Comparison of ENCODE assay signal across 11 mouse cellular contexts in genomic region chr13:102877154-102877553, GRCm38 (mm10).
DNase-seq lines count a peak whose midpoint lies in the region; ATAC-seq and TF ChIP-seq lines count a peak whose summit lies in the region.
"Had no signal": no experiment of that assay in that cellular context is flagged by ENCODE, and none has a peak within 500 bp of the region (broad histone marks: within the 10 kb centered on the region; RNA-seq: fewer than 3 reads in every experiment).

No protein-coding gene starts in this region.

- no peak overlapping the region for H3K4me2 ChIP-seq in heart, postnatal 0 days (ENCODE audit: low read depth, low read length)
- no peak overlapping the region for H3K4me2 ChIP-seq in liver, embryonic 15.5 days

- H3K27me3 ChIP-seq in heart, postnatal 0 days (ENCODE audit: control insufficient read depth, insufficient read depth, low read length) = no peaks in the 10 kb centered on the region
- H3K27me3 ChIP-seq in liver, embryonic 15.5 days = no peaks in the 10 kb centered on the region
- H3K27me3 ChIP-seq in hindbrain, embryonic 10.5 days (ENCODE audit: insufficient read depth, poor library complexity, severe bottlenecking) = no peaks in the 10 kb centered on the region

- H3K4me1 ChIP-seq in heart, postnatal 0 days (ENCODE audit: control insufficient read depth, insufficient read depth) = peaks cover 41% of the 10 kb centered on the region
- H3K4me1 ChIP-seq in liver, embryonic 15.5 days (replicated peaks) = peaks cover 11% of the 10 kb centered on the region; the same call in 1 of the 2 replicates
- peaks cover 52% of the 10 kb centered on the region for H3K4me1 ChIP-seq in hindbrain, embryonic 10.5 days (replicated peaks)

- WGBS in heart, postnatal 0 days = 69% methylated on average over 8 of the region's 8 CpGs
- WGBS in liver, embryonic 15.5 days (ENCODE audit: insufficient replicate concordance) = 72% methylated on average over 8 of the region's 8 CpGs
- WGBS in hindbrain, embryonic 10.5 days = 81% methylated on average over 8 of the region's 8 CpGs

- H3K36me3 ChIP-seq in heart, postnatal 0 days (replicated peaks; ENCODE audit: control insufficient read depth, insufficient read depth, low read length) = no peaks in the 10 kb centered on the region
- no peaks in the 10 kb centered on the region for H3K36me3 ChIP-seq in liver, embryonic 15.5 days (replicated peaks)
- H3K36me3 ChIP-seq in hindbrain, embryonic 10.5 days = no peaks in the 10 kb centered on the region
- H3K36me3 ChIP-seq: limb, embryonic 10.5 days had no signal

- ATAC-seq in heart, postnatal 0 days (ENCODE audit: insufficient read depth, low read depth) = no peak
- peak; percentile 68 for ATAC-seq in liver, embryonic 15.5 days (ENCODE audit: insufficient read depth)

- no peak for DNase-seq in heart, postnatal 0 days (ENCODE audit: low spot score)
- DNase-seq in heart, adult 9 months (ENCODE audit: low spot score in 2 of 2) = no peak
- peak; percentile 81 for DNase-seq in adrenal gland, adult 2 months
- DNase-seq in brain, adult 2 months (ENCODE audit: low read depth, low spot score) = peak; percentile 86
- no peak for DNase-seq in spleen, postnatal 10 days (ENCODE audit: low spot score in 2 of 2)
- DNase-seq in lung, postnatal 25 days (ENCODE audit: low spot score) = no peak
- no peak for DNase-seq in hindbrain, embryonic 10.5 days (ENCODE audit: low spot score)
- DNase-seq: cerebellum, postnatal 10 days; spleen, adult 18-20 months had no signal

- no peak overlapping the region for H3K4me3 ChIP-seq in heart, postnatal 0 days (ENCODE audit: low read depth, low read length)
- H3K4me3 ChIP-seq in liver, embryonic 15.5 days (replicated peaks) = no peak overlapping the region
- H3K4me3 ChIP-seq in hindbrain, embryonic 10.5 days = no peak overlapping the region
- H3K4me3 ChIP-seq: limb, embryonic 10.5 days had no signal

- TF ChIP-seq CTCF in heart, postnatal 0 days (IDR thresholded peaks at IDR 0.05; ENCODE audit: low read depth) = no peak

- H3K9ac ChIP-seq in heart, postnatal 0 days (replicated peaks; ENCODE audit: low read depth, low read length) = no peak overlapping the region
- H3K9ac ChIP-seq in liver, embryonic 15.5 days = no peak overlapping the region

- H3K9me3 ChIP-seq in heart, postnatal 0 days (replicated peaks; ENCODE audit: control insufficient read depth, low read length) = no peaks in the 10 kb centered on the region
- H3K9me3 ChIP-seq in liver, embryonic 15.5 days (replicated peaks) = no peaks in the 10 kb centered on the region
- no peaks in the 10 kb centered on the region for H3K9me3 ChIP-seq in hindbrain, embryonic 10.5 days
- H3K9me3 ChIP-seq: limb, embryonic 10.5 days had no signal

- 0 out of 2 replicates have a peak overlapping the region, but pooled peaks have one; percentile 46 for H3K27ac ChIP-seq in heart, postnatal 0 days (ENCODE audit: low read depth)
- no peak overlapping the region for H3K27ac ChIP-seq in liver, embryonic 15.5 days (replicated peaks)
- H3K27ac ChIP-seq in hindbrain, embryonic 10.5 days = no peak overlapping the region
- H3K27ac ChIP-seq: limb, embryonic 10.5 days had no signal

- no peak for TF ChIP-seq EP300 in heart, postnatal 0 days (IDR thresholded peaks at IDR 0.05; ENCODE audit: low read depth)

Comparison
In these comparisons a context has a peak if more than half of its experiments do, and no peak if none do; other contexts are left out.
1. DNase-seq: peak in adrenal gland, adult 2 months (single experiment) and brain, adult 2 months (single experiment); none in heart, postnatal 0 days (single experiment), heart, adult 9 months (0 of 2), spleen, postnatal 10 days (0 of 2), lung, postnatal 25 days (single experiment) and hindbrain, embryonic 10.5 days (single experiment).